Mouse (Mus musculus) megakaryocyte progenitor cell, adult 5-6 weeks (primary cell): ENCODE results near the gene Gm45208. TPM values are rescaled to one million over a fixed set of nuclear protein-coding genes. Genes with fewer than 3 reads are reported as not detected.

Source experiments
- ATAC-seq: replicated peaks from 2 replicates; pipeline ENCODE4 v1.8.0; 2016; ENCODE audit warnings: mild to moderate bottlenecking, moderate TSS enrichment, inconsistent platforms; ENCODE audit not compliant: poor library complexity
- total RNA-seq, 2 experiments: library from RNA; stranded (forward) in 1 of 2; stranded (reverse) in 1 of 2; fragments of 157-497, 149-512 nt in 1 of 2; fragments of 200-1000 nt in 1 of 2; gene quantifications; 2 replicates each; pipeline versions ENCODE4 v1.2.3 to v1.2.4; 2015 to 2017

The Gm45208 gene
- total RNA-seq, 2 experiments from 2014 or later, result not detected

GRCm38 (mm10) chrX:7725841-7726240, 3.8 kb downstream of the Gm45208 start:
- no peak for ATAC-seq

GRCm38 (mm10) chrX:7727176-7727575, 5.1 kb downstream of the Gm45208 start:
- ATAC-seq, result no peak

- ATAC-seq, result peak; percentile 97
Measured at GRCm38 (mm10) chrX:7728215-7728921, 6.3 kb downstream of the Gm45208 start, which contains the start of gene Praf2. Praf2 (plus strand) TSS chrX:7728439.

- no peak for ATAC-seq
Measured at GRCm38 (mm10) chrX:7728922-7729265, 6.8 kb downstream of the Gm45208 start.

- peak; percentile 99 for ATAC-seq
Measured at GRCm38 (mm10) chrX:7733571-7734156, 11.6 kb downstream of the Gm45208 start.

GRCm38 (mm10) chrX:7739336-7740081, 17.5 kb downstream of the Gm45208 start:
- no peak for ATAC-seq

- ATAC-seq, result no peak
Measured at GRCm38 (mm10) chrX:7740082-7740819, 18.2 kb downstream of the Gm45208 start.

- no peak for ATAC-seq
Measured at GRCm38 (mm10) chrX:7741103-7741502, 19.1 kb downstream of the Gm45208 start.

GRCm38 (mm10) chrX:7743470-7743869, 21.4 kb downstream of the Gm45208 start:
- ATAC-seq, result peak; percentile 71

GRCm38 (mm10) chrX:7744940-7745339, 22.9 kb downstream of the Gm45208 start:
- ATAC-seq, result no peak

- ATAC-seq, result no peak
Measured at GRCm38 (mm10) chrX:7745429-7745828, 23.4 kb downstream of the Gm45208 start.

- peak; percentile 39; the same call in 1 of the 2 replicates for ATAC-seq
Measured at GRCm38 (mm10) chrX:7750432-7751116, 28.5 kb downstream of the Gm45208 start, which contains the start of gene Ccdc120. Ccdc120 (minus strand) TSS chrX:7750905.

GRCm38 (mm10) chrX:7753627-7754026, 31.6 kb downstream of the Gm45208 start:
- peak; percentile 94 for ATAC-seq

- peak; percentile 89 for ATAC-seq
Measured at GRCm38 (mm10) chrX:7762137-7762920, 40.3 kb downstream of the Gm45208 start, which contains the start of gene Tfe3. Tfe3 (plus strand) TSS chrX:7762560.

GRCm38 (mm10) chrX:7762921-7763197, 40.8 kb downstream of the Gm45208 start:
- ATAC-seq, result no peak

GRCm38 (mm10) chrX:7763631-7764393, 41.8 kb downstream of the Gm45208 start:
- ATAC-seq, result peak; percentile 52

- ATAC-seq, result no peak
Measured at GRCm38 (mm10) chrX:7764657-7765280, 42.7 kb downstream of the Gm45208 start.

GRCm38 (mm10) chrX:7765281-7765670, 43.2 kb downstream of the Gm45208 start:
- no peak for ATAC-seq

GRCm38 (mm10) chrX:7765764-7766163, 43.7 kb downstream of the Gm45208 start:
- peak; percentile 24 for ATAC-seq
